Mouse (Mus musculus) gastrocnemius, postnatal 14 days (tissue): ENCODE measurements at regions not wholly inside any gene's neighbourhood (a gene's known extent, or its start where the extent isn't known, plus 50 kb on each side); places are given as distances from the start of the nearest gene placed in this dataset.

Experiments used
- DNase-seq: peaks from one replicate; pipeline ENCODE4 v3.0.0; 2021; ENCODE audit warnings: mixed read lengths
- intact Hi-C: fragments of 180-260 bp; cut with DNase I; formaldehyde crosslinking; loops from one replicate; pipeline ENCODE4 v1.15.1; 2025; ENCODE audit warnings: low total_unique reads

GRCm38 (mm10) chr19:27021930-27022329, 136.2 kb downstream of the Gm815 start:
- no peak for DNase-seq
- intact Hi-C loops: no loop called here

DNA sequence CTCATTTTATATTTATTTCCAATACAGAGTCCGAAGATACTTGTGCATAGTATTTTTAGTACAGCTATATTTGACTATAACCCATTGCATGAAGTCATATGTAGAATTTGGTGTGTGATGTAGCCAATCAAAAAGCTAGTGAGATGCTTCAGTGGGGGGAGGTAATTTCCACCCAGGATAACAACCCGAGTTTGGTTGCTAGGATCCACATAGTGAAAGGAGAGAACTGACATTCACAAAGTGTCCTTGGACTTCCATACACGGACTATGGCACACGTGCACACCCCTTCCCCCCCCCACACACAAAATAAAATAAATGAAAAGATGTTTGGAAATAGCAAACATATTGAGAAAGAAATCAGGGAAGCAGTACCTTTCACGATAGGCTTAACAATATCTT, 137.2 kb downstream of the Gm815 start:
- intact Hi-C loops: no loop called here
- DNase-seq: no peak

DNA sequence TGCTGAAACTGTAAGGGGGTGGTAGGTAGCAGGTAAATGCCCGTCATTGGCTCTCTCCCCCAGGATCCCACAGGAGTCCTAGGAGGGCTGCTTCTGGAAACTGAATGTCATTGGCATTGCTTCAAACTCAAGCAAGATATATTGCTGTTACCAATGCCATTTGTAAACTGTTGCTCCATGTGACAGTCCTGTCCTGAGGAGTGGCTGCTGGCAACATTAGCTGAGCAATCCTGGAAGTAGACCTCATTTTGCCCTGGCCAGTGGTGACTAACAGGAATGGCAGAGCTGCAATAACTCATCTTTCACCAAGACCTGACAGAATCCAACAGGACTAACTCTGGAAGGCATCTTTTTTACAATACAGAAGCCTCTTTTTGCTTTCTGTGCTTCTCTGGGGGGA, 143.2 kb downstream of the Gm815 start:
- intact Hi-C loops: no loop called here
- DNase-seq: no peak

DNA sequence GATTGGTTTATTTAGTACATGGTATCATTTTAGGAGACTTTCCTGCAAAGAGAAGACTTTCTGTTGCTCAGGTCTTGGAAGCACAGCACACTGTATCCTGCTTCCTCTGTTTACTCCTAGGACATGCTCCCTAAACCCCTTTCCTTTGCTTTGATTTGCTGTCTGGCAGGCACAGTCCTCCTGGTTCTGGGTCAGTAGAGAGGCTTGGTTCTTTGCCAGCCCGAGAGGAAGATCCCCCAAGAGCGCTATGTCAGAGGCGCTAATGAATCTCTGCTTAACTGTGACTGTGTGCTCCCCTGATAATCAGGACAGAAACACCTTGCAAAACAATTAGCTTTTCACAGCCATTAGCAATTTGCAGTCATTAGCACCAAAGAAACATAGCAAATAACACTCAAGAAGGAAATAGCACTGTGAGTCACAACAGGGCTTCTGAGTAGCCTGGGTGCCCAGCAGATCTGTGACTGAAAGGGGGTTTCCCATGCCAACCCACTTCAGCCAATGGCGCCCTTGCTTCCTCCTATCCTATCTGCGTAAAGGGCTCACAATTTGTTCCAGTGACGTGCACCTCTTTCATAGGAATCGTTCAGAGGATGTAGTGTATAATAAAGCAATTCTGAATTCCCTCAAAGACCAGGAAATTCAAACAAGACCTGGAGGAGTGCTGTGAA, 145.5 kb downstream of the Gm815 start:
- intact Hi-C loops: no loop called here
- DNase-seq: no peak

DNA sequence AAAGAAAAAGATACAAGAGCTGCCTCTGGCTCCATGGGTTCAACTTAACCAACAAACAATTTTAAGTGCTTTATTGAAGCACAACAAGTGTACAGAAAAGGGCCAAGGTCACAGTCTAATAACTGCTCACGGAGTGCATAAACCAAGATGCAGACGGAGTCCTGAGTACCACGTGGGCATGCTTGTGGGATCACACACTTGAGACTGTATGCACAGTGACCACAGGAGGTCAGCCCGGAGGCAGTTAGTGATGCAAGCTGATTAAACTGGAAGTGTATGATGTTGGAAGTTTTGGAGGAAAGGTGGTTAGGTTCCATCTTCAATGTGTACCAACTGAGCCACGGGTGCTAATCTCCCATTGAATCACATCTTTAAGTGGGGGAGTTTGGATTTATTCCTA, 146.9 kb downstream of the Gm815 start:
- DNase-seq: no peak
- intact Hi-C loops: no loop called here

DNA sequence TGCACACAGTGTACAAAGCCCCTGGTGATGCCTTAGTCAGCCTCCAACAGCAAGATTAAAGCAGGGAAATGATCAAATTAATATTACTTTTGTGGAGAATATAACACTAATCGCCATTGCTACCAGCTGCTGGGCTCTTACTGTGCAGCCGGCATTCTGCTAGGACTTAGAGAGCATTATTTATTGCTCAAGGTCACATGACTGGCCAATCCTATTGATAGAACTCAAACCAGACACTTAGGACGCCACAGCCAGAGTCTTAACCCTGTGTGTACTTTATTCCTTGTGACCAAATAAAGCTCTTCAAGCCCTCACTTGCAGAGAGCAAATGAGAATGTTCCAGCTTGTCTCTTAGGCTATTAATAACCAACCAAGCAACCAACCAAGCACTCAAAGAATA, 152.6 kb downstream of the Gm815 start:
- DNase-seq: no peak
- intact Hi-C loops: no loop called here

DNA sequence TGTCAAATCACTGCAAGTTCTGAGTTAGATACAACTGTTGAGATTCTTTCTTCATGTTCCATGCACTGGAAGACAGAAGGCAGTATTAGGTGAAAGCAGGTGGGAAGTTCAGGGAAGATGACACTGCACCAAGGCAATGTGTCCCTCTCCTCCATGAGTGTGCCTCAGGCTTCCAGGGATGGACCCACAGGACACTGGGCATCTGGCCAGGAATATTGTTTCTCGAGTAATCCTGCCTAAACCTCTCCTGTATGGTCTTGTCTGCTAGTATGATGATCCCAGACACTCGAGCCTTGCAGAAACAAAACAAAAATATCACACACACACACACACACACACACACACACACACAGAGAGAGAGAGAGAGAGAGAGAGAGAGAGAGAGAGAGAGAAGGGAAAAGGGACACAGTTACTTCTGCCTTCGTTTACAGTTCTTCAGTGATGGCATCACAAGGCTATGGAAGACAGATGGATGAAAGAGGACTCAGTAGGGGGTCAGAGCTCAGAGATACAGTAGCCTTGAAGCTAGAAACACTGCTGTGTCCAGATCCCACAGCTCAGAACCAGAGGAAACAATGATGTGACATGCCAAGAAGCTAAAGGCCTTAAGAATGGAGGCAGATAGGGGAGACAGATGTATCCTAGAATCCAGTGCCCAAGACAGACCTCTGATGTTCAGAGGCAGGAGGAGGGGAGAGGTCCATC, 154.8 kb downstream of the Gm815 start:
- no peak for DNase-seq
- intact Hi-C loops: no loop called here

- DNase-seq: peak; percentile 45
- intact Hi-C loops: no loop called here
Observed at GRCm38 (mm10) chr19:27066449-27067181, 149.7 kb upstream of the Vldlr start.

DNA sequence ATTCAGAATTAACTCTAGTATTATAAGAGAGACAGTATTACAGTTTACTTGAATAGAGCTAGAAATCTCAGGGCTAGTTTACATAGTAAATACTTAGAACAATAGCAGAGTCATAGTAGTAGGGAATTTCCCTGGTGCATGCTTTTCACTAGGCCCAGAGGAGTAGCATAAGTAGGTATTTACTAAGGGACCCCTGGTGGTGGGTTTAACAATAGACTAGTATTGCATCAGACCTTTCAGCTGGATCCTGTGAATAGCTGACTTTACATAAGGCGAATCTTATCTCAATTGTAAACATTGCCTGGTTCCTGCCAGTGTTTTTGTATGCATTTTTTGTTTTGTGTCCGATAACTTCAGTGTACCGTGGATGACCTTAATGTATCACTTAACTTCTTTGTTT, 143.0 kb upstream of the Vldlr start:
- intact Hi-C loops: no loop called here
- no peak for DNase-seq

DNA sequence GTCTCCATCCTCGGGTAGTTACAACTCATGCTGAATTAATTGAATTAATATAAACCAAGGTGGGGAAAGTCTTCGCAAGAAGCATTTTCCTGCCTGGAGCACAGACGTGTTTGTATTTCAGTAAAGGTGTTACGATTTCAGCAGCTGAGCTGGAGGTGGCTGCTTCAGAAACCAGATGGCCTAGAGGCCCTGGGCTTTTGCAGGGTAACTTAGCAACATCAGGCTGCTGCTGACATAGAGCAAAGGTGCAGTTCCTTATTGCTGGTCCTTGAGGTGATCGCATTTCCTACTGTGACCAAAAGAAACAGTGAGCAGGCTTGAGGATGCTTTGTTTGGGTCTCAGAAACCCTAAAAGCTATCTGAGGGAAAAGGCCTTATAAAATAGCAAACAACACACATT, 141.3 kb upstream of the Vldlr start:
- intact Hi-C loops: no loop called here
- no peak for DNase-seq

- no peak for DNase-seq
Observed at GRCm38 (mm10) chr19:27076920-27077512, 139.3 kb upstream of the Vldlr start.

DNA sequence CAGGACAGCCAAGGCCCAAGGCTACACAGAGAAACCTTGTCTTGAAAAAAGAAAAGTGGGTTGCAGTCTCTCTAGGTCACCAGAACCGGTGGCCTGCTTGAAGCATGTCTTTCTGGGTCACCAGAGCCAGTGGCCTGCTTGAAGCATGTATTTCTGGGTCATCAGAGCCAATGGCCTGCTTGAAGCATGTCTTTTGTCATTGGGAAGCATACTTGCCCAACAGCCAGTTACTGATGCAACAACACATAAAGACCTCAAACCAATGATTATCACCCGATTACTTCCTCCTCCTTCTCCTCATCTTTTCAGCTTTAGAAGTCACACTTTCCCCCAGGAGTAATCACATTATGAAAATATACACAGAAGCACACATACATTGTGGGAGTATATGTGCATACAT, 128.9 kb upstream of the Vldlr start:
- DNase-seq: no peak
- intact Hi-C loops: no loop called here

More at GRCm38 (mm10) chr19:27076920-27077512, 139.3 kb upstream of the Vldlr start:
- intact Hi-C loops: no loop called here

DNA sequence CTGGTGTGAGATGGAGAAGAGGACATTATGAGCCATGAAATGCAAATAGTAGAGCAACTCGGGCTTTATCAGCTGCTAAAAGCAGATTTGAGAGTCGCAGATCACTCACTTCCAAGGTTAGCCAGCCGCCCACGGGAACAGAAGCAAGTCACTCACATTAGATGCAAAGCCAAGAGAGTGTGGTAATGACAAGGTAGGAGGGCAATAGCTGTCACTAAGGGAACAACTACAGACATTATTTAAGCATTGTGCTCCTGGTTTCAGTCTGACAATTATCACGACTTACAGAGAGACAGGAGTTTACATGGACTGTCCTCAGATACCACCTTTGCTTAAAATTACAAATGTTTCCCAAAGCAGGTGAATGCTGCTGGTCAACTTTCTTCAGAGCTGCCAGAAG, 128.5 kb upstream of the Vldlr start:
- no peak for DNase-seq
- intact Hi-C loops: no loop called here

DNA sequence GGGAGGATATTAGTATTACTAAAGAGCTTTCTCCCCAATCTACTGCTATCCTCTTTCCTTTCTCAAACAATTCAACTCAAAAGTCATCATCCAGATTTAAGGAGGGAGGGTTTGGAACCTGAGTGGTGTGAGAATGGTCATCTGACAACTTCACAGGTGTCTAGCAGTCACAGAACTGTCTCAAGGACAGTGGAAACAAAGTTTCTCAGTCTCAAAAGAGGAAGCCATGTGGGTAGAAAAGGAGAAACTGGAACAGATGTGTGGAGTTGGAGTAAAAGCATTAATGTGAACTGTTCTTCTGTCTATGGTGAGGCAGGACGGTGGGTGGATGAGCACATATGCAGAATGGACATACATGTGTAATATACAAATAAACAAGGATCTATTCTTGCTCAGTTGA, 127.2 kb upstream of the Vldlr start:
- intact Hi-C loops: no loop called here
- DNase-seq: no peak

DNA sequence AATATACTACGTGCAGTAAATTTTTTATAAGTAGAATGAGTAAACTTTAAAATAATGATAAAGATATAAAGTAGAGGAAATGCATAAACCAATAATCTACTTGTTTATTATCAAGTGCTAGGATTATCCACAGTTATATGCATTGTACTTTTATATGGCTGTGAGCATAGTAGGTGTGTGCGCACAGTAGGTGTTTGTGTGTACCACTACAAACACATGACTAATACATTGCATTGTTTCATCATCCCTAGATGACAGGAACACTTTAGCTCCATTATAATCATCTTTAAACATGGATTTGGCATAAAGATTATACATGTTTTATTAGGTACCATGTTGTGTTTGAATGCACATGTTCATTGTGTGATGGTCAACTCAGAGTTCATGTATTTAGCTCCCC, 124.7 kb upstream of the Vldlr start:
- no peak for DNase-seq
- intact Hi-C loops: no loop called here

- intact Hi-C loops: no loop called here
Observed at GRCm38 (mm10) chr19:27094777-27095478, 121.4 kb upstream of the Vldlr start.

GRCm38 (mm10) chr19:27099921-27100320, 116.4 kb upstream of the Vldlr start:
- intact Hi-C loops: no loop called here
- DNase-seq: peak; percentile 59

More at GRCm38 (mm10) chr19:27094777-27095478, 121.4 kb upstream of the Vldlr start:
- no peak for DNase-seq

GRCm38 (mm10) chr19:27110437-27110836, 105.8 kb upstream of the Vldlr start:
- intact Hi-C loops: no loop called here

DNA sequence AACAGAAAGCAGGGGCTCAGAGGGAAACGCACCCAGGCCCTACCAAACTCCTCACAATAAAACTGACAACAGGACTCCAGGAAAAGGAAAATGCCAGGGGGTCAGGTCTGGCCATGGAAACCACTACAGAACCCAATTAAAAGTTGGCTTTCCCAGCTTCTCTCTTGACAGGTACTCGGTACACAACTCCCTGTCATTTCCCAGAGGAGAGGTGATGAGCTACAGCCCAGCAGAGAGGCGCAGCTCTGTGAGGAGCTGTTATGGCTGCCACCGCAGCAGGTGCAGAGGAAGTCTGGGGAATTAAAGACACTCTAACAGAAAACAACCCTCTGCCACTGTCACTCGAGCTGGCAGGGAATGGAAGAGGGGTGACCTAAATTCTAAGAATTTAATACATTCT, 95.4 kb upstream of the Vldlr start:
- DNase-seq: no peak
- intact Hi-C loops: loop anchor here (5.0 kb wide), 1 partner anchor 296 kb away; no protein-coding TSS in a partner anchor

More at GRCm38 (mm10) chr19:27110437-27110836, 105.8 kb upstream of the Vldlr start:
- DNase-seq: no peak

DNA sequence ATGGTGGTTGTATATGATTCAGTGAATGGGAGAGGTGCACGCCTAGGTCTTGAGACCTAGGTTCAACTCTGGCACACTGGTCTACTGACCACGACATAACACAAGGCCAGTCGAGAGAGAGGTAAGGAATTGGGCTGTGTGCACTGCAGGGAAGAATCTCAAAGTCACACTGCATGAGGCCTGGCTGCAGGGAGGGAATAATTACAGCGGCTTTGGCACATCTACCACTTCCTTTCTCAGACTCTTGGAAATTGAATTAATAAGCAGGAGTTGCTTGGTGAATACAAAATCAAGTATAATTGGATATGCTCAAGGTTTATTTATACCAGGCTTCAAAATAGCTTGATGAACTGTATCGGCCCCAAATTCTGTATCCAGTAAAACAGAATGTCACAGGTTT, 93.9 kb upstream of the Vldlr start:
- DNase-seq: no peak
- intact Hi-C loops: loop anchor here (5.0 kb wide), 1 partner anchor 295 kb away; no protein-coding TSS in a partner anchor
